Mouse (Mus musculus) olfactory bulb, adult 2 months (tissue): Measurements from ENCODE around the gene Farsb.

Source experiments
- CTCF ChIP-seq: fragments of 200-500 bp; IDR thresholded peaks from 2 replicates; pipeline ENCODE4 v1.5.1; 2012; ENCODE audit warnings: low read depth, mild to moderate bottlenecking, low read length, moderate library complexity; ENCODE audit not compliant: insufficient read depth
- POLR2A ChIP-seq: fragments of 200-500 bp; IDR thresholded peaks from 2 replicates; pipeline ENCODE4 v1.6.1; 2012; ENCODE audit warnings: mild to moderate bottlenecking, low read depth, low read length, moderate library complexity; ENCODE audit not compliant: insufficient read depth

GRCm38 (mm10) chr1:78507137-78507536 is 18.4 kb upstream of the Farsb start:
- TF ChIP-seq CTCF, result no peak
- no peak for TF ChIP-seq POLR2A
